Mouse (Mus musculus): ENCODE measurements around the gene Vars. TPM values are rescaled to one million over a fixed set of nuclear protein-coding genes. Genes with fewer than 3 reads are reported as not detected.
A peak's percentile ranks its signal among the peaks of the same experiment; 100 is the strongest.

The Vars gene
- polyA plus RNA-seq, 1 experiment from 2014 or later: 85.2 TPM

DNA sequence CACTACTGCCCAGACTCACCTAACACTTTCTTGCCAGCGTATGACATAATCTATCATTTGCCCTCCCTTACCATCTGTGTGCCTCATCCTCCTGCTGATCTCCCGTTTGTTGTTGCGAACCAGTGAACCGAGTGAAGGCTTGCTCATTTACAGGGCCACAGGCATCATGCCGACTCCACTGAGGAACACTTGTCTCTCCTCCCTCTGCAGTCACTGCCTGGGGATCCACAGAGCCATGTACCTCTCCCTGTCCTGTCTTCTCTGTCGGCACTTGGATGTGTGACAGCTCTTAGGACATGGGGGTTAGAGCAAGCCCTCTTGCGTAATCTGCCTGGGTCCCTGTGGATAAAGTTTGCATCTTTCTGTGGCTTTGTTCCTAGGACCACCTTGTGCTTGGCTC is 8.8 kb downstream of the Vars start:
- no peak for ATAC-seq
- Histone ChIP-seq H3K27me3 (replicated peaks; ENCODE audit: control insufficient read depth, insufficient read depth, low read length) (no peaks in the 10 kb centered on the region), H3K9me3 (ENCODE audit: control insufficient read depth, low read length) (no peaks in the 10 kb centered on the region), H3K4me2 (ENCODE audit: low read length) (no peak overlapping the region), H3K36me3 (ENCODE audit: control insufficient read depth, insufficient read depth) (peaks cover 45% of the 10 kb centered on the region), H3K27ac (ENCODE audit: low read length) (no peak overlapping the region), H3K4me3 (replicated peaks; ENCODE audit: low read length) (no peak overlapping the region), H3K4me1 (replicated peaks; ENCODE audit: control insufficient read depth, insufficient read depth, low read length) (no peaks in the 10 kb centered on the region), H3K9ac (replicated peaks; ENCODE audit: low read depth, low read length) (no peak overlapping the region)
- 87% methylated on average over 7 of the region's 7 CpGs for WGBS

DNA sequence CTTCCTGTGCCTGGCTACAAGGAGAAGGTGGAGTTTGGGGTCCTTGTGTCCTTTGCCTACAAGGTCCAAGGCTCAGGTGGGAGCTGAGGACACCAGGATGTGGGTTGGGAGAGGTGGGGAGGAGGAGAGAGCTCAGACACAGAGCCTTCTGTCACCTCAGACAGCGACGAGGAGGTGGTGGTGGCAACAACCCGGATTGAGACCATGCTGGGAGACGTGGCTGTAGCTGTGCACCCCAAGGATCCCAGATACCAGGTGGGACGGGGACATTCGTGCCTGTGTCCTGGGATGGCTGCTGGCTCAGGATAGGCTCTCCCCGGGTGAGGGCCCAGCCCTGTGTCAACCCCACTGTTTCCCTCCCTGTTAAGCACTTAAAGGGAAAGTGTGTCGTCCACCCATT is 10.7 kb downstream of the Vars start:
- no peak for ATAC-seq
- Histone ChIP-seq H3K27ac (ENCODE audit: low read length) (no peak overlapping the region), H3K4me2 (ENCODE audit: low read length) (no peak overlapping the region), H3K4me1 (replicated peaks; ENCODE audit: control insufficient read depth, insufficient read depth, low read length) (peaks cover 6% of the 10 kb centered on the region; the same call in 1 of the 2 replicates), H3K9me3 (ENCODE audit: control insufficient read depth, low read length) (no peaks in the 10 kb centered on the region), H3K36me3 (ENCODE audit: control insufficient read depth, insufficient read depth) (peaks cover 42% of the 10 kb centered on the region), H3K9ac (replicated peaks; ENCODE audit: low read depth, low read length) (no peak overlapping the region), H3K4me3 (replicated peaks; ENCODE audit: low read length) (no peak overlapping the region), H3K27me3 (replicated peaks; ENCODE audit: control insufficient read depth, insufficient read depth, low read length) (no peaks in the 10 kb centered on the region)
- WGBS: 93% methylated on average over 8 of the region's 8 CpGs

DNA sequence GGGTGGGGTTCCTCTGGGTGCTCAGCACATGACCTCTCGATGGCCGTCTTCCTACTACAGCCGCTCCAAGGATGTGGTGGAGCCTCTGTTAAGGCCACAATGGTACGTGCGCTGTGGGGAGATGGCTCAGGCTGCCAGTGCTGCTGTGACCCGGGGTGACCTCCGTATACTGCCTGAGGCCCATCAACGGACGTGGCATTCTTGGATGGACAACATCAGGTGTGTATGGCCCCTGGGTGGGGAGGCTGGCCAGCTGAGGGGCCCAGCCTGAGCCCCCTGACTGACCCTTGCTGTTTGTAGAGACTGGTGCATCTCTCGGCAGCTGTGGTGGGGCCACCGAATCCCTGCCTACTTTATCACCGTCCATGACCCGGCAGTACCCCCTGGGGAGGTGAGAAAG is 11.6 kb downstream of the Vars start:
- H3K27me3 ChIP-seq (replicated peaks; ENCODE audit: control insufficient read depth, insufficient read depth, low read length): no peaks in the 10 kb centered on the region
- H3K4me3 ChIP-seq (replicated peaks; ENCODE audit: low read length): no peak overlapping the region
- H3K9ac ChIP-seq (replicated peaks; ENCODE audit: low read depth, low read length): no peak overlapping the region
- peaks cover 42% of the 10 kb centered on the region for H3K36me3 ChIP-seq (ENCODE audit: control insufficient read depth, insufficient read depth)
- H3K4me2 ChIP-seq (ENCODE audit: low read length): no peak overlapping the region
- no peaks in the 10 kb centered on the region for H3K9me3 ChIP-seq (ENCODE audit: control insufficient read depth, low read length)
- ATAC-seq: no peak
- WGBS: 92% methylated on average over 13 of the region's 13 CpGs
- no peak overlapping the region for H3K27ac ChIP-seq (ENCODE audit: low read length)
- peaks cover 6% of the 10 kb centered on the region; the same call in 1 of the 2 replicates for H3K4me1 ChIP-seq (replicated peaks; ENCODE audit: control insufficient read depth, insufficient read depth, low read length)

DNA sequence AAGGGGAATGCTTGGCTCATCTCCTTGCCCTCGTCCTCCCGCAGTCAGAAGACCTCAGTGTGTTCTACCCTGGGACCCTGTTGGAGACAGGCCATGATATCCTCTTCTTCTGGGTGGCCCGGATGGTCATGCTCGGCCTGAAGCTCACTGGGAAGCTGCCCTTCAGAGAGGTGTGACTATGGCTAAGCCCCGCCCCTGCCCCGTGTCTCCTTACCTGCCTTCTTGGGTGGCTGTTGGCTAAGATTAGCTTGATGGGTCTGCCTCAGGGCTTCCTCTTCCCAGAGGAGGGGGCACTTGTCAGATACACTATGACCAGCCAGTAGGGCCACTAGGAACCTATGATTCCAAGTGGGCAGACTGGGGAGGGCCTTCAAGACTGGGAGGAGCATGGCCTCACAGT is 12.4 kb downstream of the Vars start:
- Histone ChIP-seq H3K27me3 (replicated peaks; ENCODE audit: control insufficient read depth, insufficient read depth, low read length) (no peaks in the 10 kb centered on the region), H3K4me1 (replicated peaks; ENCODE audit: control insufficient read depth, insufficient read depth, low read length) (peaks cover 6% of the 10 kb centered on the region; the same call in 1 of the 2 replicates), H3K27ac (ENCODE audit: low read length) (no peak overlapping the region), H3K9me3 (ENCODE audit: control insufficient read depth, low read length) (no peaks in the 10 kb centered on the region), H3K4me2 (ENCODE audit: low read length) (no peak overlapping the region), H3K36me3 (ENCODE audit: control insufficient read depth, insufficient read depth) (peaks cover 40% of the 10 kb centered on the region), H3K9ac (replicated peaks; ENCODE audit: low read depth, low read length) (no peak overlapping the region), H3K4me3 (replicated peaks; ENCODE audit: low read length) (no peak overlapping the region)
- 88% methylated on average over 6 of the region's 6 CpGs for WGBS
- ATAC-seq: no peak

DNA sequence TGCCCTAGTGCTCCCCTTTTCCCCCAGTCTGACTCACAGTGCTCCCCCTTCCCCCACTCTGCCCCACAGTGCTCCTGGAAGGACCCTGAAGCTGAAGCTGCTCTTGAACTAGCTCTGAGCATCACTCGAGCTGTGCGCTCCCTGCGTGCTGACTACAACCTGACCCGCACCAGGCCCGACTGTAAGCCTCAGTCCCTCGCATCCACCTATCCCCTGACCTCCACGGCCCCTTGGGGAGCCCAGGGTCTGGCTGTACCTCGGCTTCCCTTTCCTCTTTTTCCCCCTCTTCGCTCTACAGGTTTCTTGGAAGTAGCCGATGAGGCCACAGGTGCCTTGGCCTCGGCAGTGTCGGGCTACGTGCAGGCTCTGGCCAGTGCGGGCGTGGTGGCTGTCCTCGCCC is 14.5 kb downstream of the Vars start:
- no peak for ATAC-seq
- no peaks in the 10 kb centered on the region for H3K27me3 ChIP-seq (replicated peaks; ENCODE audit: control insufficient read depth, insufficient read depth, low read length)
- peaks cover 34% of the 10 kb centered on the region for H3K36me3 ChIP-seq (ENCODE audit: control insufficient read depth, insufficient read depth)
- no peak overlapping the region for H3K9ac ChIP-seq (replicated peaks; ENCODE audit: low read depth, low read length)
- no peak overlapping the region for H3K4me2 ChIP-seq (ENCODE audit: low read length)
- WGBS: 92% methylated on average over 16 of the region's 16 CpGs
- no peak overlapping the region for H3K27ac ChIP-seq (ENCODE audit: low read length)
- peaks cover 6% of the 10 kb centered on the region; the same call in 1 of the 2 replicates for H3K4me1 ChIP-seq (replicated peaks; ENCODE audit: control insufficient read depth, insufficient read depth, low read length)
- H3K9me3 ChIP-seq (ENCODE audit: control insufficient read depth, low read length): no peaks in the 10 kb centered on the region
- no peak overlapping the region for H3K4me3 ChIP-seq (replicated peaks; ENCODE audit: low read length)

DNA sequence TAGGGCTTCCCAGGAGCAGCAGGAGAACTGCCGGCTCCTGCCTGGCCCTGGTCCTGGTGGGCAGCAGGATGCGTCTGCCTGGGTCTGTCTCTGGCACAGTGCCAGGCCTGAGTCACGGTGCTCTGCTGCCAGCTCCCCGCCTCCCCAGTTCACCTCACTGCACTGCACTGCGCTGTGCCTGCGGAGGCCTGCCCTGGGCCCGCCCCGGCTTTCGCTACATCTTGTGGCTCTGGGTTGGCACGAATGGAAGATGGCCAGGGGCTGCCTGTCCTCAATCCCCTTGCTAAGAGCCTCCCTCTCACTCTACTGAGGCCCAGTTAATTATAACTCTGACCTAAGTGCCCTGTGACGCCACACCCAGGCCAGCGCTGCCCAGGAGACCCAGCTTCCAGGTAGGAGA is 15.6 kb downstream of the Vars start, which contains the start of gene Vwa7:
Vwa7 (plus strand) TSS at position 204 of the 400 bp plus-strand sequence.
- H3K4me3 ChIP-seq (replicated peaks; ENCODE audit: low read length): no peak within 1 kb of the TSS
- no peak within 1 kb of the TSS for H3K4me2 ChIP-seq (ENCODE audit: low read length)
- 38% methylated on average over 12 of the region's 12 CpGs for WGBS
- peaks cover 8% of the 10 kb centered on the region for H3K4me1 ChIP-seq (replicated peaks; ENCODE audit: control insufficient read depth, insufficient read depth, low read length)
- no peak within 1 kb of the TSS; the same call in 1 of the 2 replicates for H3K9ac ChIP-seq (replicated peaks; ENCODE audit: low read depth, low read length)
- H3K36me3 ChIP-seq (ENCODE audit: control insufficient read depth, insufficient read depth): peaks cover 28% of the 10 kb centered on the region
- H3K27ac ChIP-seq (ENCODE audit: low read length): no peak within 1 kb of the TSS
- ATAC-seq: peak; percentile 53; the same call in 1 of the 2 replicates
- no peaks in the 10 kb centered on the region for H3K27me3 ChIP-seq (replicated peaks; ENCODE audit: control insufficient read depth, insufficient read depth, low read length)
- no peaks in the 10 kb centered on the region for H3K9me3 ChIP-seq (ENCODE audit: control insufficient read depth, low read length)

DNA sequence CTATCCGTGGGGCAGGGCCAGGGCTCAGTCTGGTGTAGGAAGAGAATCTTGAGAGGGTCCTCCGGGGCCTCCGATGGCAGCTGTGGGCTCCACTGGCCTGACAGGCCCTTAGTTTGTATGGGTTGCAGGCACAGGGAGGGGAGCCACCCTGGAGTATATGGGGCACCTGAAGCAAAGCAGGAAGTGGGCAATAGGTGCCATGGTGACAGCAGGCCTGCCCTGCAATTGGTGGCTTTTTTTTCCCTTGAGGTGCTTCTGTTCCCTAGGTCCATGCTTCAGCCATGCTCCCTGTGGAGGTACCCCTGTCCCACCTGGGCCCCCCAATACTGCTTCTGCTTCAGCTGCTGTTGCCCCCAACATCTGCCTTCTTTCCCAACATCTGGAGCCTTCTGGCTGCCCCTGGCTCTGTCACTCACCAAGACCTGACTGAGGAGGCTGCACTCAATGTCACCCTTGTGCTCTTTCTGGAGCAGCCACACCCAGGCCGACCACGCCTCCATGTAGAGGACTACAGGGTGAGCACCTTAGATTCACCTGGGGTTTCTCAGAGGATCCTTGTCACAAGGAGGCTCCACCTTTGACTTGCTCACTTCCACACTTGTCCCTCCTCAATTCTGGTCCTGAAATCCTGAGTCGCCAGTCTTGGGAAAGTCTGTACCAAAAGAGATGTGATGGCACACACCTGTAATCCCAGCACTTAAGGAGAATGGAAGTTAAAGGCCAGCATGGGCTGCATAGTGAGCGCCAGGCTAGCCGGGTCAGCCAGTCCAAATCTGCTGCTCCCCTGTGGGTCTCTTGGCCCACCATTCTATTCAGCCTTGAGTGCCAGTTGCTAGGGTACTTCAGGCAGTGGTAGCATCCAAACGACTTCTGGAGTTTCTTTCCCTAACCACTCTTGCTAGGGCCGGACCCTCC is 16.3 kb downstream of the Vars start:
- peaks cover 21% of the 10 kb centered on the region for H3K36me3 ChIP-seq (ENCODE audit: control insufficient read depth, insufficient read depth)

DNA sequence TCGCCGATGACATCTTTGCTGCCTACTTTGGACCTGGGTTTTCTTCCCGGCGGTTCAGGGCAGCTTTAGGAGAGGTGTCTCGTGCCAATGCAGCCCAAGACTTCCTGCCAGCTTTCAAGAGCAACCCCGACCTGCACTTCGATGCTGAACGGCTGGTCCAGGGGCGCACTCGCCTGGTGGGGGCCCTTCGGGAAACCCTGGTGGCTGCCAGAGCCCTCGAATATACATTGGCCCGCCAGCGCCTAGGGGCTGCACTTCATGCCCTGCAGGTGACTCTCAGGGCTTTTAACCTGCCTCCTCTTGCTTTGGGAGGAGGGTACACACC is 16.9 kb downstream of the Vars start:
- H3K27me3 ChIP-seq (replicated peaks; ENCODE audit: control insufficient read depth, insufficient read depth, low read length): no peaks in the 10 kb centered on the region
- no peak overlapping the region for H3K9ac ChIP-seq (replicated peaks; ENCODE audit: low read depth, low read length)
- H3K4me1 ChIP-seq (replicated peaks; ENCODE audit: control insufficient read depth, insufficient read depth, low read length): peaks cover 12% of the 10 kb centered on the region
- H3K4me3 ChIP-seq (replicated peaks; ENCODE audit: low read length): no peak overlapping the region
- H3K36me3 ChIP-seq (ENCODE audit: control insufficient read depth, insufficient read depth): peaks cover 20% of the 10 kb centered on the region
- no peak for ATAC-seq
- no peak overlapping the region for H3K27ac ChIP-seq (ENCODE audit: low read length)
- H3K9me3 ChIP-seq (ENCODE audit: control insufficient read depth, low read length): no peaks in the 10 kb centered on the region
- WGBS: 76% methylated on average over 14 of the region's 14 CpGs
- no peak overlapping the region for H3K4me2 ChIP-seq (ENCODE audit: low read length)

More for the DNA sequence above, 16.3 kb downstream of the Vars start:
- Histone ChIP-seq H3K27me3 (replicated peaks; ENCODE audit: control insufficient read depth, insufficient read depth, low read length) (no peaks in the 10 kb centered on the region), H3K9me3 (ENCODE audit: control insufficient read depth, low read length) (no peaks in the 10 kb centered on the region), H3K27ac (ENCODE audit: low read length) (no peak overlapping the region), H3K9ac (replicated peaks; ENCODE audit: low read depth, low read length) (no peak overlapping the region), H3K4me1 (replicated peaks; ENCODE audit: control insufficient read depth, insufficient read depth, low read length) (peaks cover 12% of the 10 kb centered on the region), H3K4me3 (replicated peaks; ENCODE audit: low read length) (no peak overlapping the region), H3K4me2 (ENCODE audit: low read length) (no peak overlapping the region)
- WGBS: 82% methylated on average over 10 of the region's 10 CpGs
- no peak for ATAC-seq

DNA sequence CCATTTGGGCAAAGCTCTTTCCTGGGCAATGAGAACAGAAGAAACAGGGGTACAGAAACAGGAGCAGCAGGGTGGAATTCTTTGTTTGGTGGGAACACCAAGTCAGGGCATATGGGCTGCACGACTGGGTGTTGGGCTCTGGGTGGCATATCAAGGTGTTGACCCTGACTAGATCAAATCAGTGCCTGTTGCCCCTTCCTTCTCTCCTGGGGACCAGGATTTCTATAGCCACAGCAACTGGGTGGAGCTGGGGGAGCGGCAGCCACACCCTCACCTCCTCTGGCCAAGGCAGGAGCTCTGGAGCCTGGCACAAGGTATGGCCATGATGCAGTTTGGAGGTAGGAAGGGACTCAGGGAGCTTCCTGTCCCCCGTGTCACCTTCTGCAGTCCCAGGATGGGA is 17.4 kb downstream of the Vars start:
- no peaks in the 10 kb centered on the region for H3K9me3 ChIP-seq (ENCODE audit: control insufficient read depth, low read length)
- H3K9ac ChIP-seq (replicated peaks; ENCODE audit: low read depth, low read length): no peak overlapping the region
- no peak overlapping the region for H3K4me2 ChIP-seq (ENCODE audit: low read length)
- no peaks in the 10 kb centered on the region for H3K27me3 ChIP-seq (replicated peaks; ENCODE audit: control insufficient read depth, insufficient read depth, low read length)
- peaks cover 17% of the 10 kb centered on the region for H3K36me3 ChIP-seq (ENCODE audit: control insufficient read depth, insufficient read depth)
- WGBS: 86% methylated on average over 3 of the region's 3 CpGs
- ATAC-seq: no peak
- no peak overlapping the region for H3K4me3 ChIP-seq (replicated peaks; ENCODE audit: low read length)
- H3K4me1 ChIP-seq (replicated peaks; ENCODE audit: control insufficient read depth, insufficient read depth, low read length): peaks cover 12% of the 10 kb centered on the region
- H3K27ac ChIP-seq (ENCODE audit: low read length): no peak overlapping the region

Measured in forebrain, embryonic 16.5 days (tissue).